Mouse (Mus musculus) heart, embryonic 16.5 days (tissue): ENCODE results near the gene Rrp12. TPM values are rescaled to one million over a fixed set of nuclear protein-coding genes. Genes with fewer than 3 reads are reported as not detected.

ENCODE experiments used
- ATAC-seq: fragments of 200-750 bp; cut with Nextera tagmentation; replicated peaks from 2 replicates; pipeline ENCODE4 v1.8.0; 2017; ENCODE audit warnings: moderate number of reproducible peaks; ENCODE audit not compliant: insufficient read depth, low FRiP score; ENCODE audit errors: extremely low read depth
- H3K27ac ChIP-seq: fragments of 300-500 bp; sonication (generic); 2 replicates; pipeline ENCODE4 v1.5.1; 2014; ENCODE audit warnings: mild to moderate bottlenecking, low read length, control low read depth, moderate library complexity
- H3K27me3 ChIP-seq: fragments of 300-500 bp; sonication (generic); 2 replicates; pipeline ENCODE4 v1.6.1; 2014; ENCODE audit warnings: low read length, mixed read lengths; ENCODE audit not compliant: control insufficient read depth, insufficient read depth
- H3K36me3 ChIP-seq: fragments of 300-500 bp; sonication (generic); 2 replicates; pipeline ENCODE4 v1.6.1; 2014; ENCODE audit not compliant: control insufficient read depth, insufficient read depth
- H3K4me1 ChIP-seq: fragments of 300-500 bp; sonication (generic); 2 replicates; pipeline ENCODE4 v1.6.1; 2014; ENCODE audit warnings: low read length, mixed read lengths; ENCODE audit not compliant: control insufficient read depth, insufficient read depth
- H3K4me2 ChIP-seq: fragments of 300-500 bp; sonication (generic); 2 replicates; pipeline ENCODE4 v1.6.1; 2014; ENCODE audit warnings: low read depth, mild to moderate bottlenecking, control low read depth, low read length
- H3K4me3 ChIP-seq: fragments of 300-500 bp; sonication (generic); 2 replicates; pipeline ENCODE4 v1.5.1; 2014; ENCODE audit warnings: mild to moderate bottlenecking, control low read depth, low read length
- H3K9ac ChIP-seq: fragments of 300-500 bp; sonication (generic); 2 replicates; pipeline ENCODE4 v1.6.1; 2014; ENCODE audit warnings: low read length, control low read depth
- H3K9me3 ChIP-seq: fragments of 300-500 bp; sonication (generic); replicated peaks from 2 replicates; pipeline ENCODE4 v1.6.1; 2016; ENCODE audit warnings: low read length; ENCODE audit not compliant: control insufficient read depth
- WGBS: fragments of 180-500 bp; shearing (Covaris S2); extraction: QIAGEN DNeasy Blood & Tissue Kit; methylation state at CpG from one replicate; pipeline ENCODE4 v1.1.7; 2014; 5-methylcytosine and 5-hydroxymethylcytosine counted together
- polyA plus RNA-seq: library from polyadenylated mRNA; unstranded; fragments of >200 nt; fragmentation: Nextera tagmentation; extraction: Ambion mirVana; gene quantifications from 2 replicates; pipeline ENCODE4 v1.2.1, GENCODE M21; 2015

Gene Rrp12
- polyA plus RNA-seq, 1 experiment from 2014 or later, result 10.0 TPM

DNA sequence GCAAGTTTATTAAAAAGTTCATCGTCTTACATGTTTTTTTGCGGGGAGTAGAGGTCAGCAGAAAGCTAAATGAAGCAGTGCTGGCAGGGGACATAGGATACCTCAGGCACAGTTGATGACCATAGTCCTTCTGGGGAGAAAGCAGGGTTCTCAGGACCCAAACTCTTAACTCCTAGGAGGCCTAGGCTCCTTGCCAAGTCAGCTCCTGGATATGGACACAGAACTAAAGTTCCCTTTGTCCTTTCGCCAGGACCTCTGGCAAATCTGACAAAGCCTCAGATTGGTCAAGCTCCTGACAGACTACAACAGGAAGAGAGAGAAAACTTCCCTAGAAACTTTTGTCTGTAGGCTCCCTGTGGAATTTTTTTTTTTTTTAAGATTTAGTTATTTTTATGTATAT, 12.8 kb upstream of the Rrp12 start:
- ATAC-seq, result no peak
- H3K9me3 ChIP-seq, result no peaks in the 10 kb centered on the region
- H3K36me3 ChIP-seq, result peaks cover 2% of the 10 kb centered on the region; the same call in 1 of the 2 replicates
- H3K4me1 ChIP-seq, result peaks cover 19% of the 10 kb centered on the region
- H3K27me3 ChIP-seq, result no peaks in the 10 kb centered on the region
- no peak overlapping the region for H3K27ac ChIP-seq
- H3K4me2 ChIP-seq, result no peak overlapping the region
- H3K9ac ChIP-seq, result no peak overlapping the region
- H3K4me3 ChIP-seq, result no peak overlapping the region
- WGBS, result 85% methylated on average over 3 of the region's 3 CpGs

DNA sequence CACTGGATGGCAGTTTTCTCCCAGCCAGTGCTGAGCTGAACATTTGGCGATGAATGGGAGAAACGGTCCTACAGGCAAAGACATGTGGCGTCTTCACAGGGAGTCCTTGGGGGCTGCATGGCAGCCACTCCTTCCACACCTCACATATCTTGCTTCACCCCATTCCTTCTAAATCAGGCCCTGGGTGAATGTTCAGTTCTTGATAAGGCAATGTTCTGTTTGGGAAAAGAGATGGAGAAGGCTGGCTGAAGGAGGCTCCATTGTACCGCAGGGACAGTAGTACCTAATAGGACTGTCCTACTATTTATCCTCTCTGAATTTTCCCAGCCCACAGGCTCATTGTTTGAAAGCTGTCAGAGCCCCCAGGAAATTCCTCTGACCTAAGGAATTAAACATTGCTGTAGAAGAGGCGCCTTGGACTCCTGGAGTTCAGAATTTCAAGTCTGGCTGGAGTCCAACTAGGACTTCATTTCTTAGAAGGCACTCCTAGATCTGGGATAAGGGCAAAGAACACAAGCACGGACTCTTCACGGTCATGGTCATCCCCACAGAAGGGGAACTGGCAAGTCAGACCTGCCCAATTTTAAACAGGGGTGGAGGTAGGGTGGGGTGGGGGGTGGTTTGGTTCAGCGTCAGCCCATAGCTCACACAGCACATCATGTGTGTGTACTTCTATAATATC, 11.2 kb upstream of the Rrp12 start:
- Histone ChIP-seq H3K27me3 (no peaks in the 10 kb centered on the region), H3K4me3 (no peak overlapping the region), H3K4me1 (peaks cover 13% of the 10 kb centered on the region), H3K27ac (no peak overlapping the region), H3K4me2 (no peak overlapping the region), H3K9me3 (no peaks in the 10 kb centered on the region), H3K36me3 (no peaks in the 10 kb centered on the region), H3K9ac (no peak overlapping the region)
- 34% methylated on average over 8 of the region's 8 CpGs for WGBS
- ATAC-seq, result no peak

DNA sequence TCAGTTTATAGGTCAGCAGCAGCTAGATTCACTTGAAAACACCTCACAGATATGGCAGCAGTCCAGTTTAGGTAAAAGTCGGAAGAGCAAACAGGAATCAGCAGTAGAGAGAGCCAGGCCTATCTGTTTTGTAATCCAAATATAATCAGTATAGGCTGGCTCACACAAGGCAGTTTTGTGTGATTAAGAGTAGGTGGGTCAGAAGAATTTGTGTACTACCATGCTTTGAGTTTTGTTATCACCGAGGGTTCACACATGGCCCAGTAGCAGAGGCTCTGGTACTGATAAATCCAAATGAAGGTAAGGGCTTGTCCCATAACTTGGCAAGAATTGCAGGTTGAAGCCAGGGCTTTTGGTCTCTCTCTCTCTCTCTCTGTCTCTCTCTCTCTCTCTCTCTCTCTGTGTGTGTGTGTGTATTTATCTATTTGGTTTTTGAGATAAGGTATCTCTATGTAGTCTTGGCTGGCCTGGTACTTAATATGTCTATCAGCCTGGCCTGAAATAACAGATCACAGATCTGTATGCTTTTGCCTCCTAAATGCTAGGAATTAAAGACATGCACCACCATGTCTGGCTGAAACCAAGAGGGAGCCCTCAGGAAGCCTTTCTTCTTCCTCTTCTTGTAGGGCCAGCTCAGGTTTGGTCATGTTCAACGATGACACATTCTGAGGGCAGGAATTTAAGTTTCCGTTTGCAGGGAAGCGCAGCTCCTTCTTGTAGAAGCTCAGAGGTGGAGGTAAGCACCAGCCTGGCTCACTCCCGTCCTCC, 10.5 kb upstream of the Rrp12 start:
- Histone ChIP-seq H3K27me3 (no peaks in the 10 kb centered on the region), H3K27ac (no peak overlapping the region), H3K4me2 (no peak overlapping the region), H3K4me1 (peaks cover 18% of the 10 kb centered on the region), H3K36me3 (no peaks in the 10 kb centered on the region), H3K9ac (no peak overlapping the region), H3K9me3 (no peaks in the 10 kb centered on the region), H3K4me3 (no peak overlapping the region)
- WGBS, result 36% methylated on average over 6 of the region's 6 CpGs
- ATAC-seq, result no peak

DNA sequence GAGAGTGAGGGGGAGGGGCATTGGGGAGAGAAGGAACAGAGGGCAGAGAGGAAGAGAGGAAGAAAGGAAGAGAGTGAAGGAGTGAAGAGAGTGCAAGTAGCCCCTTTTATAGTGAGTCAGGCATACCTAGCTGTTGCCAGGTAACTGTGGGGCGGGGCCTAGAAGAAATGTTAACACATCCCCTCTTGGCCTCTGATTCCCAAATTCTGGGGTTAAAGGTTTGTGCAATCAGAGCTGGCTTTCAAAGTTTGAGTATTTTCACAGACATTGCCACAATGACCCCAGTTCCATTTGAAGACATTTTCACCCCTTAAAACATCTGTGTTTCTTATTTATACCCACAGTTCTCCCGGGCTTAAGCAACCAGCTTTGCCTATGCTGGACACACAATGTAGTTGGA, 9.3 kb upstream of the Rrp12 start:
- no peak overlapping the region for H3K9ac ChIP-seq
- H3K4me3 ChIP-seq, result no peak overlapping the region
- H3K9me3 ChIP-seq, result no peaks in the 10 kb centered on the region
- no peaks in the 10 kb centered on the region for H3K27me3 ChIP-seq
- no peak overlapping the region for H3K4me2 ChIP-seq
- H3K36me3 ChIP-seq, result no peaks in the 10 kb centered on the region
- no peak overlapping the region for H3K27ac ChIP-seq
- peaks cover 20% of the 10 kb centered on the region for H3K4me1 ChIP-seq
- no peak for ATAC-seq
- WGBS, result 81% methylated on average over 2 of the region's 2 CpGs

DNA sequence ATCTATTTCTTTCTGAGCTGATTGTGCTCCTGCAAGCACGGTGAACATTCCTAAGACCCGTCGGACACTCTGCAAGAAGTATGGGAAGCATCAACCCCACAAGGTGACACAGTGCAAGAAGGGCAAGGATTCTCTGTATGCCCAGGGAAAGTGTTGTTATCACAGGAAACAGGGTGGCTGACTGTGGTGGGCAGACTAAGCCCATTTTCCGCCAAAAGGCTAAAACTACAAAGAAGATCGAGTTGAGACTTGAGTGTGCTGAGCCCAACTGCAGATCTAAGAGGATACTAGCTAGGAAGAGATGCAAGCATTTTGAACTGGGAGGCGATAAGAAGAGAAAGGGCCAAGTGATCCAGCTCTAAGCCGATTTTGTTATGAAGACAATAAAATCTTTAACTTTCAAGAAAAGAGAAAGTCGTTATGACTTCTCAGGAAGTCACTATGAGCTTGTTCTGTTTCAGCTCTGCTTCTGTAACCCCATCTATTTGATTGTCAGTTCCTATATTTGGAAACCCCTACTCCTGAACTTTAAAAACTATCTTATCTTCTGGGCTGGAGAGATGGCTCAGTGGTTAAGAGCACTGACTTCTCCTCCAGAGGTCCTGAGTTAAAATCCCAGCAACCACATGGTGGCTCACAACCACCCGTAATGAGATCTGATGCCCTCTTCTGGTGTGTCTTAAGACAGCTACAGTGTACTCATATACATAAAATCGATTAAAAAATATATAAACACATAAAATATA, 7.0 kb upstream of the Rrp12 start:
- no peaks in the 10 kb centered on the region for H3K36me3 ChIP-seq
- H3K4me1 ChIP-seq, result peaks cover 20% of the 10 kb centered on the region
- no peak overlapping the region for H3K9ac ChIP-seq
- no peak for ATAC-seq
- no peaks in the 10 kb centered on the region for H3K27me3 ChIP-seq
- no peaks in the 10 kb centered on the region for H3K9me3 ChIP-seq
- 65% methylated on average over 10 of the region's 10 CpGs for WGBS
- no peak overlapping the region for H3K4me2 ChIP-seq
- H3K27ac ChIP-seq, result no peak overlapping the region
- no peak overlapping the region for H3K4me3 ChIP-seq

DNA sequence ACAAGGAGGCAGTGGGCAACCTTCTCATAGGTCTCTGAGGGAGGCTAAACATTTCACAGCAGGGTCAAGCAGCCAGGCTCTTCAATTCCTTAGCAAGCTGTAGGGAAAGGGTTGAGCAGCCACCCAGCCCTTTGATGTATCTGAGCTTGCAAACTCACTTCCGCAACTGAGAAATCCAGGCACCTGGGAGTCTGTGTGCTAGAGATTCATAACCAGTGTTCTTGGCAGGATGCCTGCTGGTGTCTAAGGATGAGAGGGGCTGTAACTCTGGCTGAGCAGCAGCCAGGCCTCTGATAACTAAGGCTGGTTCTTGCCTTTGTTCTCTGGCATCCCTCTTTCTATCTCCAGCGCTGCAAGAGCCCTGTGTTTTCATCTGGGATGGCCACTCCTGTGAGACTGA, 5.7 kb upstream of the Rrp12 start:
- WGBS, result 14% methylated on average over 2 of the region's 2 CpGs
- ATAC-seq, result 0 out of 2 replicates have a peak, but pooled peaks have one; percentile 19
- no peak overlapping the region for H3K9ac ChIP-seq

DNA sequence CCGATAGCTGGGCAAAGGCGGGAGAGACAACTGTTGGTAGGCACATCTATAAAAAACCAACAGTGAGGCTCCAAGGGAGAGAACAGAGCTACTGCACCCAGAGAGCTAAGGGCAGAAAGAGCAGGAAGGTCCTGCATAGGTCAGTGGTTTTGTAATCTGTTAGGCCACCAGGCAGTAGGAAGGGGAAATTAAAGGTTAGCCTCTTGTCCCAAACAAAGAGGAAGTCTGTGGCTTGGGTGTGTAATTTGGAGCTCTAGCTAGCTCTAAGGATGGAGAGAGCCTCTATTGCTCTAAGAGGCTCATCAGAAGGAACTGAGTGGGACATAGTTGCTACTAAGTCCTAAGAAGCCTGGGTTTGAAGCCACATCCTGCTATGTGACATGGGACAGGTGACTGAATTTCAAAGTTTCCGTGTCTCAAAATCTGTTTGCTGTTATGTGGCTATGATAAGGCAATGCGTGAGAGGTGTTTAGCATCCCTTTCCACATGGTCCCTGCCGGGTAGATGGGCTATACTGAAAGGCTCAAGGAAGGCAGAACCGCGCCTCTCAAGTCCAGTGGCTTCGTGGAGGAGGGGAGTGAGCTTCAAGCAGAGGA, 4.6 kb upstream of the Rrp12 start:
- Histone ChIP-seq H3K36me3 (no peaks in the 10 kb centered on the region), H3K4me1 (peaks cover 10% of the 10 kb centered on the region), H3K4me2 (no peak overlapping the region), H3K9me3 (no peaks in the 10 kb centered on the region), H3K27me3 (no peaks in the 10 kb centered on the region), H3K27ac (no peak overlapping the region), H3K4me3 (no peak overlapping the region), H3K9ac (no peak overlapping the region)
- 79% methylated on average over 8 of the region's 8 CpGs for WGBS
- ATAC-seq, result no peak

More for the DNA sequence above, 5.7 kb upstream of the Rrp12 start:
- peak overlapping the region; percentile 47 for H3K27ac ChIP-seq
- no peak overlapping the region for H3K4me3 ChIP-seq
- no peaks in the 10 kb centered on the region for H3K9me3 ChIP-seq
- no peak overlapping the region for H3K4me2 ChIP-seq
- no peaks in the 10 kb centered on the region for H3K36me3 ChIP-seq
- peaks cover 13% of the 10 kb centered on the region; the same call in 1 of the 2 replicates for H3K4me1 ChIP-seq
- no peaks in the 10 kb centered on the region for H3K27me3 ChIP-seq

DNA sequence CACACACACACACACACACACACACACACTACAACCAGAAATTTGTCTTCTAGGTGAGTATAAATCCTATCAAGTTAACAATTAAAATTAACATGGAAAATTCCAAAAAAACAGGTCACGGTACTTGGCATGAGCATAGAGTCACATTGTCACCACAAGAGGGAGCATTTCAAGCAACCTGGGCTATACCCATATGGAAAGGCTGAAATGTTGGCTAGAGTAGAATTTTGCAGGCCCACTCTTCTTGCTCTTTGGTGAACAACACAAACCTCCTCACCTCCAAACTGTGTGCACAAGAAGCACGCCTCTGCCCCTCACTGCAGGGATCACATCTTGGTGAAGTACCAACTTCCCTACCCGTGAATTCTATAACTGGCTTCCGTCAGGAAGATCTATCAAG, 2.9 kb upstream of the Rrp12 start:
- no peaks in the 10 kb centered on the region for H3K36me3 ChIP-seq
- WGBS, result 51% methylated on average over 4 of the region's 4 CpGs
- H3K4me2 ChIP-seq, result no peak overlapping the region
- H3K27ac ChIP-seq, result no peak overlapping the region
- no peak overlapping the region for H3K9ac ChIP-seq
- H3K27me3 ChIP-seq, result no peaks in the 10 kb centered on the region
- no peak for ATAC-seq
- H3K4me3 ChIP-seq, result no peak overlapping the region
- peaks cover 22% of the 10 kb centered on the region for H3K4me1 ChIP-seq
- H3K9me3 ChIP-seq, result no peaks in the 10 kb centered on the region
